Mouse (Mus musculus) megakaryocyte, adult 5-6 weeks (primary cell): ENCODE measurements around the gene Herc3. TPM values are rescaled to one million over a fixed set of nuclear protein-coding genes. Genes with fewer than 3 reads are reported as not detected.
A peak's percentile ranks its signal among the peaks of the same experiment; 100 is the strongest.
"Not testable (repeated sequence)": the region's sequence is repeated elsewhere in the genome, so short reads cannot be mapped to it uniquely, and the experiment has no call there.

ENCODE experiments used
- ATAC-seq: 2 replicates; pipeline ENCODE4 v1.8.0; 2016; ENCODE audit warnings: mild to moderate bottlenecking, inconsistent platforms; ENCODE audit not compliant: poor library complexity, severe bottlenecking
- total RNA-seq, 2 experiments: library from RNA; stranded (forward) in 1 of 2; stranded (reverse) in 1 of 2; fragments of 153-499, 151-499 nt in 1 of 2; fragments of 221-1000, 200-1000 nt in 1 of 2; gene quantifications; 2 replicates each; pipeline versions ENCODE4 v1.2.3 to v1.2.4; 2015 to 2017

Herc3 gene
- 6.6 and 7.4 TPM in 2 replicates for total RNA-seq (2015)
- total RNA-seq (2017), result 10.4 and 17.5 TPM in 2 replicates

DNA sequence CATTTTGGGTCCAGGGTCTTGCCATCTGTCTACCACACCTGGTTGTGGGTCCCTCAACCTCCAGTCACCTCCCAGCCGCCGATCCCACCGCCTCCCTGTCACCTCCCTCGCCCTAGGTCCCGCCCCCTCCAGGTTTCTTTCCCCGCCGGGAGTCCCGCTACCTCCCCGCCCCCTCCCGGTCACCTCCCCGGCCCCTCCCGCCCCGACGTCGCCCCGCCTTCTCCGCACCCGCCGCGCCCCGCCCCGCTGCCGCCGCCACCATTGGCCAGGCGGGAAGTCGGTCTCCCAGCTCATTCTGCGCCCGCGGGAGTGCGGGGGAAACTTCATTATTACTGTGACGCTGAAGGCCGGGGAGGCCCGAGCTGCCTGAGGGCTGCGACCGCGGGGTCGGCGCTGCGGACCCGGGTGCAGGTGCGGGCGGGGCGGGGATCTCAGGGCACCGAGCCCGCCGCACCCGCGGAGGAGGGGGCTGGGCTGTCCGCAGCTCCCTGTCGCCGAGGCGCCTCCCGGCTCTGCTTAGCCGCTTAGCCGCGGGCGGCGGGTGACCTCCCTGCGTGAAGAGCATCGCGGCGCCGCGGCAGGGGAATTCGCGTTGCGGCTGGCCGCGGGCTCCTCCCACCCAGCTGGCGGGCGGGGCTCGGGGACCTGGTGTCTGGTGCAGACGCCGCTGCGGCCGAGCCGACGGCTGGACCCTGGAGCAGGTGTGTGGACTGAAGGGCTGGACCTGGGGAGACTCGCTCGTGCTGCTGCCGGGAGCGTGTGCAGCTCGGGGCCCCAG is at the start of gene Herc3:
TSS of gene Herc3 (plus strand) at position 234 of the 778 bp plus-strand sequence.
- ATAC-seq, result peak; percentile 73

DNA sequence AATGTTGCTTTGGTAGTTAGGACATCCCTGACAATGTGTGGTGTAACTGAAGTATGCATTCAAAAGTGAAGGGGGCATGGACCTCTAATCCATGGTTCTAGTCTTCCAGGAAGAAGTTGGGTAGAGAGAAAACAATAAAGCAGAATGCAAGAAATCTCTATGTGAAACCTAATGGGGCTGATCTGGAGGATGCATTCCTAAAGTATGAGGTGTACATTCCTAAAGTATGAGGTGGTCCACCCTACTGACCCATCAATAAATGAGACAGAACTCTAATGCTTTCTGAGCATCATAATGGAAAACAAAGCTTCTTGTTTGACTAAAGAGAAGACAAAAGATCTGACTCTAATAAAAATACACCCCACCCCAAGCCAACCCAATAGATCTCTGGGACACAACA is 29.9 kb upstream of the Herc3 start:
- no peak for ATAC-seq

DNA sequence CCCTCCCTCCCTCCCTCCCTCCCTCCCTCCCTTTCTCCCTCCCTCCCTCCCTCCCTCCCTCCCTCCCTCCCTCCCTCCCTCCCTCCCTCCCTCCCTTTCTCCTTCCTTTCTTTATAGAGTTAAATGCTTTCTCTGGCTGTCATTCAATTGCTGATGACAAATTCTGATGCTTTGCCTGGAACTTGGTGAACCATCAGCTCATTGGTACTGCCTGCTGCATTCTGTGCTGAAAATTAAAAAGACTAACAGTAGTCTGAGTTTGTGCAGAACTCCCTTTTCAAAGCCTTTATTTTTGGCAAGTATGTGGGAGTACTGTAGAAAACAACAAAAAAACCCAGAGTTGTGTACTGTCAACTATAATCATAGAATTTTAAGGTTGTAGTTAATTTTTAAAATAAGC is 16.9 kb upstream of the Herc3 start:
- no peak for ATAC-seq

DNA sequence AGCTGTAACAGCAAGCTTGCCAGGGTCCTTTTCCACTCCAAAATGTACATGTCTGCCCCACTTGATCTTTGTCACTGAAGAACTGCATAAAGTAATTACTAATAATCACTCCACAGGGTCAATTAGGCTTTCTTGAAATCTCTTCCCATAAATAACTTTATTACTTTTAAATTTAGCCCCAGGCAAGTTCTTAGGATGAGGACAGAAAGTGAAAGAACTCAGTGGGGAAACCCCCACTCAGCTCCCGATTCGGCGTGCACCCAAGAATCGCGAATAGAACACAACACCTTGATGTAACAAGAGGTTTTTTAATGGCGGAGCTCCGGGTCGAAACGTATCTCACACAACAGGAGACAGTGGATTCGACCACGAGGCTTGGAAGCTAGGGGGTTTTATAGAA is 14.2 kb upstream of the Herc3 start:
- not testable (repeated sequence) for ATAC-seq

DNA sequence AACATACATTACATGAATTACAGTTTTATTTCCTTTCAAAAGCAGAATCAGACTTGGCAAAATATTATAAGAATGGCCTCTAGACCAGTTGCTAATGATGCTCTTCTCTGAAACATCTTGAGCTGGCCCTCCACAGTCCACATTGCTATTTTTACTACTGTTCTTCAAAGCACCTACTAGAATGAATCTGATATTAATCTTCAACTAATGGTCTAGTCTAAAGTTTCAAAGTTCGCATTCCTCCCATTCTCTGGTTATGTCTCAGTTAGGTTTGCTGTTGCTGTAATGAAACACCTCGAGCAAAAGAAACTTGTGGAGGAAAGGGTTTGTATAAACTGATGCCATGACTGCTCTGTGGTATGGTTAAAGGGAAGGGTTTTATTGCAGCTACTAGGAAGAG is 5.6 kb upstream of the Herc3 start:
- no peak for ATAC-seq

DNA sequence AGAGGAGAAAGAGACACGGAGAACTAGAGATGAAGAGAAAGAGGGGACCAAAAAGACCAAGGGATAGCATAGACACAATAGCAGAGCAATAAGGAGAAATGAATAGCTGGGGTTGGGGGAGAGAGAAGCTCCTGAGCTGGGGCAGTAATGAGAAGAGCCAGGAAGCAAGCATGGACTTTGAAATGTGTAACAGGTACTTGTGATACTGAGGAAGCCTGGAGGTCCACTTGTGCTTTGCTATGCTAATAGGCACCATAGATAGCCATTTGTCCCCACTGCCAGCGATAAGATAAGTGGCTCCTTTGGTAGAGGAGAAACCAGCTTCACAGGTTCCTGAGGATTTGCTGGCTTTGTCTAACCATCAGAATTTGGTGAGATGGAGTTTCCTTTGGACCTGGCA is 5.2 kb upstream of the Herc3 start:
- ATAC-seq, result no peak

DNA sequence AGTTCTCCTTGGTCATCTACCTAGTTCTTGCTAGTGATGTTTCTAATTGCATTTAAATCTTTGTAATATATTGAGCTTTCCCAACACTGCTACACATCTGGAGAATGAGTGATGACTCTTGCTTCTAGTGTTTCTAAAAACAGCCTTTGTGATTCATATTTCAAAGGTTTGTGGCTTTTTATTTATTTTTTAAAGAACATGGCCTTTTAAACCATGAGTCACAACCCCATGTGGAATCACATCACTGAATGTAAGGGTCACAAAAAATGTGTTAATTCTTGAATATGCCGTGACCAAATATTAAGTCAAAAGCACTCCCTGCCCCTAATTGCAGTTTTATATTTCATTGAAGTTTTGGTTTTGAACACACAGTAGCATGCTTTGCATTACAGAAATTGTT is 2.7 kb upstream of the Herc3 start:
- ATAC-seq, result no peak

DNA sequence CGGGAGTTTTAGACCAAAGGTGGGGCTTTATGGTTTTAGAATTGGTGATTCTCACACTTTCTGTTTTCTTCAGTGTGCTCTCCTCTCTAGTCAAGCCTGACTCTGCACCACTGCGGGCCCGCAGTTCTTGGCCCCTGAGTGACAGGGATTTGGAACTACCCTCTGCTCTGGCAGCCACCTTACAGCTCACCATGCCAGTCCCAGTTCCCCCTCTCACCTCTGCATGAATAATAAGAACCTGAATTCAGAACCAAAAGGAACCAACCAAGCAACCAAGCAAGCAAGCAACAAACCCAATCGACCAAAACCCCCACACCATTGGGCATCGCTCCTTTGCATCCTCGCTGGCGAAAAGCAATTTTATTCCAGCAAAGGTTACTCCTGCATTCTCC is 429 bp upstream of the Herc3 start:
- no peak; the same call in 1 of the 2 replicates for ATAC-seq

DNA sequence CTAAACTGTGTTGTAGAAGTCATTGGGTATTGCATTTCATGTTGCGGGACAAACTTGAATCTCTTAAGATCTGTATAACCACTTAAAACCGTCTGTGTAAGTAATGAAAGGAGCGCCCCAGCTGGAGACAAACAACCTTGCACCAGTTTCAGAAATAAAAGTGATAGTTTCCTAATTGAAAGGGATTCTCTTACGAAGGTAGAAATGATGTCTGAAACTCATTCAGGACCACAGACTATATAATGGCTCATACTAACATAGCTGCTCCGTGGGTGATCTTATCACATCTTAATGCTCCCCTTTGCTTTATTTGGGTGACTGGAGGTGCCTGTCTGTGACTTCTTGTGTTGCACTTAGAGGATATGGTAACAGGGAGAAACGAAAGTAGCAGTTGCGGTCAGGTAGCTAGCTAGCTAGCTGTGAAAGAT is 1.3 kb downstream of the Herc3 start:
- ATAC-seq, result peak; percentile 47

DNA sequence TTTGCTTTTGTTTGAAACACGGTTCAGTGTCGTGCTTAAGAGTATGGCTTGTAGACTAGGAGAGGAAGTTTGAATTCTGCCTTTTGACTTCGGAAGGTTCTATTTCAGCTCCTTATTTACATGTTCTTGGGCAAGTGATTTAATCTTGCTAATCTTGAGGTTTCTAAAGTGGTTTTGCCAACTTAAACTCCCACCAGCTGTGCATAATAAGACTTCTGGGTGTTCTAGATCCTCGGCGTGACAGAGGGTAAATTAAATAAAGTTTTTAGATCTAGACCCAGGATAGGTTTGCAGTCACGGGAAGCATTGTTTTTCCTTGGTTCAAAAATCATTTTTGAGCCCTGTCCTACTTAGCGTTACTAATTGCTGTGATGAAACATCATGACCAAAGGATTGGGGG is 3.2 kb downstream of the Herc3 start:
- no peak for ATAC-seq

DNA sequence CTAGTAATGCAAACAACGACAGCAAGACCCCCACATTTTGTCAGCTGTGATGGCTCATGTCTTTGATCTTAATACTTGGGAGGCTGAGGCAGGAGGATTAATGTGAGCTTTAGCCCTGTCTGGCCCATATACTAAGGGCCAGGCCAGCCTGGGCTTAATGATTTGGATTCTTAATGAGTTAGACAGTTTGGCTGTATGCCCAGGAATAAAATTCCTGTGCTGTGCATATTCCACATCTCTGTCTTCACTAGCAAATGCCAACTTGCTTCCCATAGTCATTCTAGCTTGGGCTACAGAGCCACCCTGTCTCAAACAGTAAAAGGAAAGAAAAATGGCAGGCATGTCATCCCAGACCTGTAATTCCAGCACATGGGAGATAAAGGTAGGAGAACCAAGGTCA is 4.3 kb downstream of the Herc3 start:
- ATAC-seq, result no peak

DNA sequence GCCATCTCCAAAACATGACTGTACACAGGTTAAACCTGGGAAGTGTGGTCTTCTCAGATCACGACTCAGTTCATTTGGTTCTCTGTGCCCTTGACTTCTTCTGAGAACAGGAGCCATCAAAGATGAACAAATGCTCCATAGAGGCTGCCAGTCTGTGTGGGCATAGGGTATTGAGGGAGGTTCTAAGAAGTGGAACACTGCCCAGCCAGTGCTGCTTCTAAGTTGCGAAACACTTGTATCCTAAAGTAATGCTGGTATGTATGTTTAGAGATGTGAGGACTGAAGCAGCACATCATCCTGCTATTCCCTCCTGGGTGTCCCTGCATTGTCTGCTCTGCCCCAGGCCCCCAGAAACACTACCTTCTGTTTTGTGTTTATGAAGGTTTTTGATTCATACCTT is 5.2 kb downstream of the Herc3 start:
- ATAC-seq, result no peak

DNA sequence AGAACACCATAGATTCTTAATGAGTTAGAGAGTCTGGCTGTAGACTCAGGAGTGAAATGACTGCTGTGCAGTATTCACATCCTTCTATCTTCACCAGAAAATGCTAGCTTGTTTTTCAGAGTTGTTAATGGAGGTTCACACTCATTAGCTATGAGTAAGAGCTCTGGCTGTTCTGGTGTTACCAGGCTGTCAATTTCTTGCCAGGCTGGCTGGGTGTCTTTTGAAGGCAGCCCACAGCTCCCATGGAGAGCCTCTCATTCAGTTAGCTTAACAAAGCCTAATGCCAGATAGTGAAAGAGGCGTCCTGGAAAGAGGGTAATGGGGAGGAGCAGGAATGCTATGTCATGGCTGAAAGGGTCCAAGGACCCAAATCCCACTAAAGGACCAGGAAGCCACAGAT is 6.7 kb downstream of the Herc3 start:
- no peak for ATAC-seq

DNA sequence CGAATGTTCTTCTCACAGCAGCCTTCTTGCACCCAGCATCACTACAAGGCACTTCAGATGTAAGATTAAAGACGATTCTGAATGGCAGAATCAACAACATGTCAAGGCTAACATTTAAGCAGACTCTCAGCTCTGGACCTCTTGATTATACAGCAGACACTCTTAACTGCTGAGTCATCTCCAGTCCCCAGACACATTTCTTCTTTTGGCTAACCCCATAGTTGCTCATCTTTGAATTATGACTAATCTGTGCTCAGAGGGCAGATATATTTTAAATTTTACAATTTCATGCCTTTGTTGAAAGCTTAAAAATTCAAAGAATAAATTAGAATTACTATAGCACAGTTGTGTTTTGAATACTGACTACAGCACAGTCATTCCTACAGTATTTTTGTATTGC is 9.9 kb downstream of the Herc3 start:
- ATAC-seq, result no peak

DNA sequence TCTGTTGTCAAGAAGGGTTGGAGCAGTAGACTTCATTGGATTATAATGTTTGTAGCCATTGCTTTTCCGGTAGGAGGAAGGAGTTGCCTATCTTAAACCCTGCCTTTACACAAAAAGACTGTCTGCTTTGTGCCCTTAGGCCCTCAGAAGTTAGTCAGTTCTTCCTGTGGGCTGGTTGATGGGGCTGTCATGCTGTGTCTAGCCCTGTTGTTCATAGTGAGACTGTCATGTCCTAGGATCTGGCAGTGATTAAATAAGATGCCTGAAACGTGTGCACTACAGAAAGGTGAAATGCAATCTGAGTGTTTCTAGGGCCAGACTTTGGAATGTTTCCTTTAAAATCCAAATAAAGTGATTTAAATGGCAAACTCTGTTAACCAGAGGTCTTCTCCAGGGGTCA is 10.9 kb downstream of the Herc3 start:
- no peak for ATAC-seq

DNA sequence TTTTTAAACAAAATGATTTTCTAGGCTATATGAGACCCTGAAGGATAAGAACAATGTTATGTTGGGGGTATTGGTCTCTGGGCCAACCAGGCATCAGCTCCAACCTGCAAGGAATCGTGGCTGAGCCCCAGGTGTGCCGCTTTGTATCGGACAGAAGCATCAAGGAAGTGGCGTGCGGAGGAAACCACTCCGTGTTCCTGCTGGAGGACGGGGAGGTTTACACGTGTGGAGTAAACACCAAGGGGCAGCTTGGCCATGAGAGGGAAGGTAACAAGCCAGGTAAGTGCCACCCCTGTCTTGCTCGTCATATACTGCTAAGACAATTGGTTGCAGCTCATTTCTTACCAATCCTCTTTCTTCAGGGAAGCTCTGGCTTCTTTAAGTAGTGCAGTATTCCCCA is 12.3 kb downstream of the Herc3 start:
- ATAC-seq, result no peak

DNA sequence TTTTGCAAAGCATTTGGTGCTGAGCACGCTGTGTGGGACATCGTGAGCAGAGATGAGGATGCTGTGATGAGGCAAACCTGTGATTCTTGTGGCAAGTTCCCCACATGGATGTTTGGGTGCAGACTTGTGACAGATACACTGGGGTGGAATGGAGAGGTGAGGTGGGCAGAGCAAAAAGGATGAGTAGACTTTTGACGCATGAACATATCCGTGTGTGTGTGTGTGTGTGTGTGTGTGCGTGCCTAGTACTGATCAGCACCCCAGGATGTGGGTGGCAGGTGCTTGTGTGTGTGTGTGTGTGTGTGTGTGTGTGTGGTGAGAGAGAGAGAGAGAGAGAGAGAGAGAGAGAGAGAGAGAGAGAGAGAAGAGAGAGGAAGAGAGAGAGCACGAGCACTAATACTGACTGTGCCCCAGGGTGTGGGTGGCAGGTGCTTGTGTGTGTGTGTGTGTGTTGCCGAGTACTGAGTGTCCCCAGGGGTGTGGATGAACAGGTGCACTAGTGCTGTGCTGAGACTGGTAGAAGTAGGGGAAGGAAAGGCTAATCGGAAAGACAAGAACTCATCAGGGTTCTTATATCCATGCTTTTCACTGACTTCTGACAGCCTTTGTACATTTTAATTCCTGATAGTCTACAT is 13.0 kb downstream of the Herc3 start:
- peak; percentile 41 for ATAC-seq

DNA sequence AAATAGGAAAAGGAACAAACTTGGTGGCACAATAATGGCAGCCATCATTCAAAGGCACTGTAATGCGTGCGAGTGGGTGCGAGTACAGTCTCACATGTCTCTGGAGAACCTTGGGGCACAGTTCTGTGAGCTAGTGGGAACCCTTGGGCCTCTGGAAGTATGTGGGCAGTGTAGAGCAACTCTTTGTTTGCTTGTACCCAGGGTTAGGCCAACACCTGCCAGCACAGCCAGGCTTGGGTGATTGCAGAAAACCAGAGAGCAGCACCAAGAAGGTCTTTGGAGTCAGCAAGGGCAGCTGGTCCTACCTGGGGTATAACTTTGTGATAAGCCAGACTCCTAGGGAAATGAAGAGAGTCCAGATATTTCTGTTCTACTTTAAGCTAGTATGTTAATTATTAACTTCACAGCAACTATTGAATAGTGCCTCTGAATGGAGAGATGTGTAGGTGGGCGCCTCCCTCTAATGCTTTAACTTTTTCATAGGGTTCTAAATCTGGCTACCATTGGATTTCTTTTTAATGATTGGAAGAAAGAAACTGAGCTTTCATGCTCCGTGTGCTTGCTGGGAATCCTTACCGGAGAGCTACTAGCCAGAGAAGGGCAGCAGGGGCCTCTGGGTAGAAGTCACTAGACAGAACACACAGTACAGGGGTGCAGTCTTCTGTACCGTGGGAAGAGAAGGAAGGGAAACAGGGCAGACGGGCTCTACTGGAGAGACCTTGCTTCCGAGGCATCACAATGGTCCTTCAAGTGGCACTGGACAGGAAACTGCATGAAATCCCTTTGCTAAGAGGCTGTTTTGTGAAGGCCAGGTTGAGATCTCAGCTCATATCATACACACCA is 15.8 kb downstream of the Herc3 start:
- ATAC-seq, result no peak

DNA sequence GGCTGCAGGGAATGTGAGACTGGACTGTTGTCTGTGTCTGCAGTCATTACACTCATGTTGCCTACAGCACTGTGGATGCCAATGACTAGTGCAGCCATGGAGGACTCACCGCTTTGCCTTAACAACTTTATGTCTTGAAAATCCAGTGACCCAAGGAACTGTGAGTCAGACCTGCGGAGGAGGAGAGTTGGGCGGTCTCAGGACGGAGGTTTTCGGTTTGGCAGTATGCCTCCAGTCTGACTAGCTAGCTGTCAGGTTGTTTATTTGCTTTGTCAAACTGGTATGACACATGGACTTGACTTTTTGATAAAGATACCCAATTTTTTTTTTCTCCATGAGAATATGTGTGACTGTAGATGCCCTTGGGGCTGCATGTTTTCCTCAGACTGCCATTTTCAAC is 16.6 kb downstream of the Herc3 start:
- ATAC-seq, result no peak

DNA sequence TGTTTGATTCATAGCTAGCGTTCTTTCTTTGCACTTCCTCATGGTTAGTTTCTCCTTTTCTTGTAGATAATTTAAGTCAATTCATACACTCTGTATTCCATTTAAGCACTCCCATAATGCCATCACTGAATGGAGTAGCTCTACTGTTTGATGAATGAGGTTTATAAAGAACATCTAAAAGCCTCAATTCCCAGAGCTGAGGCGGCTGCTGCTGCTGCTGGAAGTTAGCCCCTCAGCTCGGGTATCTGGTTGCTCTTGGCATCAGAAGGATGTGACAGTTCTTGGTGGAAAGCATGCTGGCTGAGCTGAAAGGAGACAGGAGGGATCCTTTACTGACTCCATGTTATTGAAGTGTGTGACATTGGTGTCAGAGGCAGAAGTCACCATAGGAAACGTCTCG is 18.1 kb downstream of the Herc3 start:
- no peak for ATAC-seq

DNA sequence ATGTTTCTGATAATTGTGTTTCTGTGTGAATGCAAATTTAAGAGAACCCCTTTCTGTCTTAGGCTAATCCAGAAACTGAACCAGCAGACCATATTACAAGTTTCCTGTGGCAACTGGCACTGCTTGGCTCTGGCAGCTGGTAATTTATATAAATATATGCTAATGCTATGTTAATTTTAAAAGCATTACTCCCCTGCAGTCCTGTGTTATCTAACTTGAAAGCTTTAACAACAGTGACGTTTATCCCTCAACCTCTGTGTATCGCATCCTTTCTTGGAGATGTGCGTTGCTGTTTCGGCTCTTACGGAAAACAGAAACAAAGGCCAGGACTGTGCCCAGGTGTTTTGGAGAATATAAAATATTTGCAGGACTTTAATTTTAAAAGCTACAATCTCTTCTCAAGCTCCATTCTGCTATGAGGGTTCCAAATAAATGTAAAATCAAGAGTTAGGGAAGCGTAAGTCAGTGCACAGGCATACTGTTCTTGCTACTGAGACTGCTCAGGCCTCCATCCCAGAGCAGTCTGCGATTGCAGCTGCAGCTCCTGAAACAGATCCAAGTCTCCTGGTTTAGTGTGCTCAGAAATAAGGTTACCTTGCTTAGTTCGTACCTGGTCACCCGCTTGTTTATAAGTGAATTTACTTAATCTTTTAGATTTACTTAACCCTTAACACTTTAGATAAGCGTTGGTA is 24.6 kb downstream of the Herc3 start:
- no peak for ATAC-seq
